Comparison of ENCODE assay signal across 18 mouse cellular contexts in the genomic region with DNA sequence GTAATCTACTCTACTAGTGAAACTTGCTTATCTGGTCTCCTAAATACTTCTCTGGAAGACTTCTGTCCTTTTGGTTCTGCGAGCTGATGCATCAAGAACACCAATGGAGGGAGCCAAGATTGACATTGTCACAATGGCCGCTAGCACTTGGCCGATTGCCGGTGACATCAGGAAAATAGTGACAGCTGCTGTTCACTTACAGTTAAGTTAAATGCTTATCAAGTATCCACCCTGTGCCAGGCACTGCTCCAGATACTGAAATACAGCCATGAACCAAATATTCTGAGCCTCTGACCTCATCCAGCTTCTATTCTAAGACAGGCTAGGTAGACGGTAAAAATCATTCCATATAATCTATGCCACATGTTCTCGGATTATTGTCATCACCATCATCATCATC.
DNase-seq lines count a peak whose midpoint lies in the region; ATAC-seq and TF ChIP-seq lines count a peak whose summit lies in the region.
"Had no signal": no experiment of that assay in that cellular context is flagged by ENCODE, and none has a peak within 500 bp of the region (broad histone marks: within the 10 kb centered on the region; RNA-seq: fewer than 3 reads in every experiment).

No protein-coding gene starts in this region.

- H3K79me2 ChIP-seq in liver, adult 2 months (ENCODE audit: control insufficient read depth, insufficient read depth, low read length), result no peaks in the 10 kb centered on the region

- peak; percentile 21 for DNase-seq in liver, adult 2 months (ENCODE audit: extremely low read depth, low read depth, low spot score)
- peak; percentile 81 for DNase-seq in gastrocnemius, adult 2 months
- peak; percentile 79 for DNase-seq in skeletal muscle tissue, adult 2 months (ENCODE audit: low read depth, low spot score)
- no peak for DNase-seq in right cerebral cortex, postnatal 10 days (ENCODE audit: low spot score in 2 of 2)
- DNase-seq in forebrain, postnatal 0 days, result no peak
- DNase-seq: adrenal gland, postnatal 14 days; B cell, adult 2 months; cerebellum, postnatal 36 days; layer of hippocampus, adult 9-11 months; liver, embryonic 13.5 days; lung, postnatal 14 days; right cerebral cortex, postnatal 4 days; thymus, postnatal 4 days had no signal

- H3K4me1 ChIP-seq in liver, adult 2 months (ENCODE audit: control insufficient read depth, insufficient read depth, low read length), result peaks cover 4% of the 10 kb centered on the region; the same call in 1 of the 2 replicates
- H3K4me1 ChIP-seq in liver, embryonic 12.5 days, result peaks cover 10% of the 10 kb centered on the region
- H3K4me1 ChIP-seq in heart, embryonic 14.5 days (ENCODE audit: control insufficient read depth in 2 of 2, insufficient read depth in 2 of 2, low read length in 2 of 2), result peaks cover 15 to 46% of the 10 kb centered on the region in 2 experiments
- peaks cover 13% of the 10 kb centered on the region; the same call in 1 of the 2 replicates for H3K4me1 ChIP-seq in forebrain, postnatal 0 days (ENCODE audit: insufficient read depth)

- H3K27ac ChIP-seq in liver, adult 2 months (replicated peaks; ENCODE audit: insufficient read depth, low read depth, low read length), result no peak overlapping the region
- H3K27ac ChIP-seq in liver, embryonic 12.5 days, result no peak overlapping the region
- H3K27ac ChIP-seq in gastrocnemius, adult 2 months, result peak overlapping the region; percentile 85
- H3K27ac ChIP-seq in heart, embryonic 14.5 days (replicated peaks in 1 of 2; ENCODE audit: control insufficient read depth in 1 of 2, insufficient read depth in 1 of 2, low read depth in 2 of 2, low read length in 2 of 2), result peak overlapping the region; percentile 37 to 59; a peak in 3 of 4 replicates
- no peak overlapping the region for H3K27ac ChIP-seq in forebrain, postnatal 0 days (ENCODE audit: low read depth, low read length)
- H3K27ac ChIP-seq: liver, embryonic 13.5 days; midbrain, embryonic 13.5 days had no signal

- H3K36me3 ChIP-seq in liver, adult 2 months (ENCODE audit: control insufficient read depth, insufficient read depth, low read length), result peaks cover 86% of the 10 kb centered on the region
- peaks cover 14% of the 10 kb centered on the region for H3K36me3 ChIP-seq in liver, embryonic 12.5 days
- H3K36me3 ChIP-seq in heart, embryonic 14.5 days (ENCODE audit: control insufficient read depth, insufficient read depth, low read length), result peaks cover 43% of the 10 kb centered on the region
- peaks cover 9% of the 10 kb centered on the region for H3K36me3 ChIP-seq in forebrain, postnatal 0 days (ENCODE audit: insufficient read depth)

- H3K9ac ChIP-seq in liver, adult 2 months (ENCODE audit: low read depth, low read length), result no peak overlapping the region
- H3K9ac ChIP-seq in liver, embryonic 12.5 days, result no peak overlapping the region
- H3K9ac ChIP-seq in heart, embryonic 14.5 days (ENCODE audit: low read length), result no peak overlapping the region
- H3K9ac ChIP-seq in forebrain, postnatal 0 days, result no peak overlapping the region
- H3K9ac ChIP-seq: liver, embryonic 13.5 days; midbrain, embryonic 13.5 days; stomach, embryonic 15.5 days had no signal

- H3K9me3 ChIP-seq in liver, embryonic 12.5 days (replicated peaks), result no peaks in the 10 kb centered on the region
- H3K9me3 ChIP-seq in heart, embryonic 14.5 days (ENCODE audit: control insufficient read depth, low read length), result no peaks in the 10 kb centered on the region
- no peaks in the 10 kb centered on the region for H3K9me3 ChIP-seq in forebrain, postnatal 0 days (ENCODE audit: low read length)
- H3K9me3 ChIP-seq: liver, embryonic 13.5 days; midbrain, embryonic 13.5 days; stomach, embryonic 15.5 days had no signal

- no peak for TF ChIP-seq POLR2A in liver, adult 2 months (IDR thresholded peaks at IDR 0.05; ENCODE audit: extremely low read depth, insufficient read depth, low read length)

- H3K4me2 ChIP-seq in liver, embryonic 12.5 days, result no peak overlapping the region
- no peak overlapping the region for H3K4me2 ChIP-seq in heart, embryonic 14.5 days (ENCODE audit: low read length)
- no peak overlapping the region for H3K4me2 ChIP-seq in forebrain, postnatal 0 days (ENCODE audit: low read depth)
- H3K4me2 ChIP-seq: liver, embryonic 13.5 days; midbrain, embryonic 13.5 days; stomach, embryonic 15.5 days had no signal

- TF ChIP-seq CTCF in liver, adult 2 months (IDR thresholded peaks at IDR 0.05; ENCODE audit: low read depth, low read length), result no peak
- TF ChIP-seq CTCF in gastrocnemius, adult 2 months (IDR thresholded peaks at IDR 0.05), result no peak
- no peak for TF ChIP-seq CTCF in forebrain, postnatal 0 days (IDR thresholded peaks at IDR 0.05; ENCODE audit: low read depth)

- intact Hi-C loops in gastrocnemius, adult 2 months (cut with DNase I), result no loop called here

- WGBS in liver, adult 2 months, result 88% methylated on average over 6 of the region's 6 CpGs
- 80% methylated on average over 6 of the region's 6 CpGs for WGBS in liver, embryonic 12.5 days (ENCODE audit: insufficient replicate concordance)
- WGBS in heart, embryonic 14.5 days, result 44% methylated on average over 6 of the region's 6 CpGs
- 97% methylated on average over 6 of the region's 6 CpGs for WGBS in forebrain, postnatal 0 days

- H3K4me3 ChIP-seq in liver, adult 2 months (ENCODE audit: insufficient read depth, low read depth, low read length), result no peak overlapping the region
- no peak overlapping the region for H3K4me3 ChIP-seq in liver, embryonic 12.5 days
- no peak overlapping the region for H3K4me3 ChIP-seq in gastrocnemius, adult 2 months
- no peak overlapping the region for H3K4me3 ChIP-seq in heart, embryonic 14.5 days (ENCODE audit: control insufficient read depth in 1 of 2, insufficient read depth in 1 of 2, low read depth in 1 of 2, low read length in 2 of 2)
- H3K4me3 ChIP-seq in forebrain, postnatal 0 days (ENCODE audit: low read depth, low read length), result no peak overlapping the region
- H3K4me3 ChIP-seq: liver, embryonic 13.5 days; midbrain, embryonic 13.5 days; stomach, embryonic 15.5 days had no signal

- ATAC-seq in liver, embryonic 12.5 days, result no peak
- ATAC-seq in heart, embryonic 14.5 days (ENCODE audit: insufficient number of reproducible peaks, insufficient read depth, low FRiP score, low read depth), result no peak
- ATAC-seq in forebrain, postnatal 0 days, result no peak
- ATAC-seq: forebrain, embryonic 16.5 days; midbrain, embryonic 13.5 days had no signal

- H3K27me3 ChIP-seq in liver, adult 2 months (ENCODE audit: control insufficient read depth, insufficient read depth, low read length), result no peaks in the 10 kb centered on the region
- no peaks in the 10 kb centered on the region for H3K27me3 ChIP-seq in liver, embryonic 12.5 days (replicated peaks)
- H3K27me3 ChIP-seq in heart, embryonic 14.5 days (ENCODE audit: control insufficient read depth, insufficient read depth, low read length), result no peaks in the 10 kb centered on the region
- H3K27me3 ChIP-seq in forebrain, postnatal 0 days (ENCODE audit: insufficient read depth, low read length), result no peaks in the 10 kb centered on the region
- H3K27me3 ChIP-seq: liver, embryonic 13.5 days; midbrain, embryonic 13.5 days; stomach, embryonic 15.5 days had no signal

Comparison
In these comparisons a context has a peak if more than half of its experiments do, and no peak if none do; other contexts are left out.
1. DNase-seq: peak in liver, adult 2 months (single experiment), gastrocnemius, adult 2 months (single experiment) and skeletal muscle tissue, adult 2 months (single experiment); none in right cerebral cortex, postnatal 10 days (0 of 2) and forebrain, postnatal 0 days (single experiment).
2. H3K27ac ChIP-seq: peak in gastrocnemius, adult 2 months (single experiment) and heart, embryonic 14.5 days (2 of 2); none in liver, adult 2 months (single experiment), liver, embryonic 12.5 days (single experiment) and forebrain, postnatal 0 days (single experiment).